Mouse (Mus musculus) 3T3-L1 (cell line): ENCODE measurements around the gene Polh.

Source experiments
- DNase-seq: peaks from one replicate; pipeline ENCODE4 v3.0.0-alpha.2; 2015; ENCODE audit warnings: low read depth, low spot score

Polh gene

GRCm38 (mm10) chr17:46168318-46168717, 34.1 kb downstream of the Polh start:
- peak; percentile 56 for DNase-seq

- DNase-seq: no peak
Measured at GRCm38 (mm10) chr17:46167014-46167413, 35.4 kb downstream of the Polh start.

- no peak for DNase-seq
Measured at GRCm38 (mm10) chr17:46166270-46166669, 36.2 kb downstream of the Polh start.

GRCm38 (mm10) chr17:46165460-46165859, 37.0 kb downstream of the Polh start:
- DNase-seq: no peak

GRCm38 (mm10) chr17:46164791-46165190, 37.7 kb downstream of the Polh start:
- DNase-seq: no peak

GRCm38 (mm10) chr17:46164301-46164700, 38.1 kb downstream of the Polh start:
- DNase-seq: no peak

- DNase-seq: peak; percentile 52
Measured at GRCm38 (mm10) chr17:46162951-46163421, 39.5 kb downstream of the Polh start.

- DNase-seq: no peak
Measured at GRCm38 (mm10) chr17:46162551-46162950, 39.9 kb downstream of the Polh start.

GRCm38 (mm10) chr17:46161710-46162109, 40.7 kb downstream of the Polh start:
- no peak for DNase-seq

- peak; percentile 51 for DNase-seq
Measured at GRCm38 (mm10) chr17:46161179-46161578, 41.3 kb downstream of the Polh start.

GRCm38 (mm10) chr17:46160686-46161085, 41.8 kb downstream of the Polh start, which contains the start of gene Gtpbp2:
Gene Gtpbp2, plus strand, starts transcription at chr17:46161032.
- peak; percentile 100 for DNase-seq

- DNase-seq: peak; percentile 97
Measured at GRCm38 (mm10) chr17:46160090-46160662, 42.3 kb downstream of the Polh start.

GRCm38 (mm10) chr17:46159236-46159635, 43.2 kb downstream of the Polh start:
- DNase-seq: no peak

- DNase-seq: no peak
Measured at GRCm38 (mm10) chr17:46157131-46157530, 45.3 kb downstream of the Polh start.

- DNase-seq: no peak
Measured at GRCm38 (mm10) chr17:46156680-46157079, 45.8 kb downstream of the Polh start.

- DNase-seq: no peak
Measured at GRCm38 (mm10) chr17:46154336-46154735, 48.1 kb downstream of the Polh start.

GRCm38 (mm10) chr17:46152847-46153782, 49.3 kb downstream of the Polh start, which contains the start of gene Mad2l1bp:
Gene Mad2l1bp, minus strand, starts transcription at chr17:46153553.
- DNase-seq: peak; percentile 96

- no peak for DNase-seq
Measured at GRCm38 (mm10) chr17:46143578-46144423, 58.6 kb downstream of the Polh start, which contains the start of gene Rsph9. Gene Rsph9, minus strand, starts transcription at chr17:46144216.

GRCm38 (mm10) chr17:46139872-46140271, 62.6 kb downstream of the Polh start:
- no peak for DNase-seq

- no peak for DNase-seq
Measured at GRCm38 (mm10) chr17:46138563-46139236, 63.7 kb downstream of the Polh start.

GRCm38 (mm10) chr17:46132862-46133261, 69.6 kb downstream of the Polh start:
- DNase-seq: no peak
